In the genomic region with DNA sequence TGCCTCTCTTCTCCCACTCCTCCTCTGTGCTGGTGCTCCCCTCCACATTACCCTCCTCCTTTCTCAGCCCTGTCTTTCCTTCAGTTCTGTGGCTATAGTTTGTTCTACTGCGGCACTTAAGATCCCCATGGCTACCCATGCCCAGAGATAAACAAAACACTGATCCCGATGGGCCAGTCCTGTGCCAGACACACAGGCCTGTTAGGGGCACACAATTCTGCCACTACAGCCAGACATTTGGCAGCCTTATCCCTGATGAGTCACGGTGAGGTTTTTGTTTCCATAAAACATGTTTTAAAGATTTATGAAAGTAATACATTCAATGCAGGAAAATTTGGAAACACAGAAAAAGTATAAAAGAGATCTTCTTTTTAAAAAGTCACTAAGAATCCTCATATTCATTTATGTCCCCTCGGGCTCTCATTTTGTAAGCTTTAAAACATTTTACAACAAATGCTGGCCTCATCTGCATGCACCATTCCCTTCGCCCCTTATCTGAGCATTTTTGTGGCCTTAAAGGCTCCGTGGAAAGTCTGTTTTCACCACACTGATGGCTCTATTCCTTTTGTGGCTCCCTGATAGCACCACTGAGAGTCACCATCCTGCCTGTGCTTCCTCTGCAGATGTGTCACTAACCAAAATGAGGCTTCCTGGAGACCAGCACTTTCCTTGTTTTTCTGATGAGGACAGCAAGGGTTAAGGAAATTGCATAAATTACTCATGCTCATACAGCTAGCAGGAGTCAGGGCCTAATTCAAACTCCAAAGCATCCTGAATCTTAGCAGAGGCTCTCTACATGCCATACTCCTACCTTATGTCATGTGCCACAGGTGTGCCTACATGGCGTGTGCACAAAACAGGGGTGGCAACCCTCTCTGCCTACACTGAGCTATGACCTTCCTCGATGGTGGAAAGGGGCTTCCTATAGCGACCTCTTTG, we compare ENCODE assay signal across 14 mouse cellular contexts.
DNase-seq lines count a peak whose midpoint lies in the region; ATAC-seq and TF ChIP-seq lines count a peak whose summit lies in the region.
"Had no signal": no experiment of that assay in that cellular context is flagged by ENCODE, and none has a peak within 500 bp of the region (broad histone marks: within the 10 kb centered on the region; RNA-seq: fewer than 3 reads in every experiment).

No protein-coding gene starts in this region.

- H3K27me3 ChIP-seq in heart, postnatal 0 days (ENCODE audit: control insufficient read depth, insufficient read depth, low read length) = no peaks in the 10 kb centered on the region
- H3K27me3 ChIP-seq: forebrain, embryonic 12.5 days had no signal

- H3K36me3 ChIP-seq in heart, postnatal 0 days (replicated peaks; ENCODE audit: control insufficient read depth, insufficient read depth, low read length) = no peaks in the 10 kb centered on the region
- H3K36me3 ChIP-seq: forebrain, embryonic 12.5 days had no signal

- peak; percentile 13 for DNase-seq in lung, postnatal 10 days
- no peak for DNase-seq in lung, postnatal 4 days
- DNase-seq in MN1 (ENCODE audit: low spot score) = peak; percentile 83
- peak; percentile 59 for DNase-seq in adrenal gland, postnatal 14 days
- DNase-seq in heart, postnatal 0 days (ENCODE audit: low spot score) = peak; percentile 71
- no peak for DNase-seq in left cerebral cortex, postnatal 25 days (ENCODE audit: low spot score in 2 of 2)
- DNase-seq in thymus, postnatal 0 days (ENCODE audit: low spot score) = no peak
- DNase-seq: embryo, embryonic 11 days; kidney, adult 18-20 months; lung, adult 2 months; spleen, adult 18-20 months; thymus, adult 18-20 months had no signal

- intact Hi-C loops in left cerebral cortex, postnatal 25 days (cut with DNase I) = no loop called here

- no peak overlapping the region for H3K9ac ChIP-seq in heart, postnatal 0 days (replicated peaks; ENCODE audit: low read depth, low read length)
- H3K9ac ChIP-seq: forebrain, embryonic 12.5 days had no signal

- no peaks in the 10 kb centered on the region for H3K9me3 ChIP-seq in heart, postnatal 0 days (replicated peaks; ENCODE audit: control insufficient read depth, low read length)
- H3K9me3 ChIP-seq: forebrain, embryonic 12.5 days had no signal

- H3K4me3 ChIP-seq in heart, postnatal 0 days (ENCODE audit: low read depth, low read length) = no peak overlapping the region
- H3K4me3 ChIP-seq: forebrain, embryonic 12.5 days; layer of hippocampus, adult 2 months had no signal

- peak; percentile 92 for ATAC-seq in heart, postnatal 0 days (ENCODE audit: insufficient read depth, low read depth)

- 48% methylated on average over 9 of the region's 9 CpGs for WGBS in heart, postnatal 0 days

- H3K27ac ChIP-seq in heart, postnatal 0 days (ENCODE audit: low read depth) = no peak overlapping the region
- H3K27ac ChIP-seq: forebrain, embryonic 12.5 days; layer of hippocampus, adult 2 months had no signal

- no peak for TF ChIP-seq EP300 in heart, postnatal 0 days (IDR thresholded peaks at IDR 0.05; ENCODE audit: low read depth)

- no peak for TF ChIP-seq CTCF in heart, postnatal 0 days (IDR thresholded peaks at IDR 0.05; ENCODE audit: low read depth)

- H3K4me2 ChIP-seq in heart, postnatal 0 days (ENCODE audit: low read depth, low read length) = no peak overlapping the region
- H3K4me2 ChIP-seq: forebrain, embryonic 12.5 days had no signal

- no peaks in the 10 kb centered on the region for H3K4me1 ChIP-seq in heart, postnatal 0 days (ENCODE audit: control insufficient read depth, insufficient read depth)
- H3K4me1 ChIP-seq: forebrain, embryonic 12.5 days had no signal

Comparison
In these comparisons a context has a peak if more than half of its experiments do, and no peak if none do; other contexts are left out.
1. DNase-seq: peak in lung, postnatal 10 days (single experiment), MN1 (single experiment), adrenal gland, postnatal 14 days (single experiment) and heart, postnatal 0 days (single experiment); none in lung, postnatal 4 days (0 of 2), left cerebral cortex, postnatal 25 days (0 of 2) and thymus, postnatal 0 days (single experiment).